Mouse (Mus musculus): ENCODE measurements around the gene Nans.

Gene Nans

DNA sequence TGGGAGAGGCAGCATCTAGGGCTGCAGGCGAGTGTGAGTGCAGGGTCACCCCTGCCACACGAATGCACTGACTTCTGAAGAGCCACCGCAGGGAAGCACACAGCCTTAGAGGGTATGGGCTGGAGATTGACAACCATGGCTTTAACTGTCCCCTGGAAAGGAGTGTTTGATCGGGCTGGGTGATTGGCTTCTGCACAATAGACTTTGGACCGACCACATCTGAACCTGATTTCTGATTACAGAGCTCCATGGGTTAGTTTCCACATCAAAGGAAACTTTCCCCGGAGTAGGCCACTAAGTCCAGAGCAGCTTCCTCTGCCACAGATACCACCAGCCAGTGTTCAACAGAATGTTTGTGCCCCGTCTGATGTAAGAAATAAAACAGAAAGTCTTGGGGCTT is 40.7 kb downstream of the Nans start:
- no peak for DNase-seq (ENCODE audit: extremely low spot score, low read depth, low spot score)

DNA sequence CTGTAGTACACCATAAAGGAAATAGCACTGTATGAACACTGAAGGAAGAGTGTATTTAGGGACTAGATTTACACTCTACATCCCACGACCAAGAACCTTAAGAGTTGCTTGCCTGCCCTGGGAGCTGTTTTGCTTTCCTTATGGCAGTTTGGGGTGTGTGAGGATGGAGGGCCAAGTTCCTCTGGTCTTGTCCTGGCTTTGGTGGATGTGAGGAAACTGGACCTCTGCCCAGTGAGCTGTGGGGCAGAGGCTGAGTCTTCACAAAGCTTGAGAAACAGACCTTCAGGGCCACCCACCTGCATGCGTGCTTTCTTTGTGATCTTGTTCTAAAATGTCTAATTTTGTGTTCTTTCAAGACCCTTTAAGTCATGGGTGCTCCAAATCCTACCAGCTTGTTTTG is 43.5 kb downstream of the Nans start:
- DNase-seq (ENCODE audit: extremely low spot score, low read depth, low spot score), result no peak

GRCm38 (mm10) chr4:46532926-46533325 is 43.9 kb downstream of the Nans start:
- DNase-seq (ENCODE audit: extremely low spot score, low read depth, low spot score), result no peak

DNA sequence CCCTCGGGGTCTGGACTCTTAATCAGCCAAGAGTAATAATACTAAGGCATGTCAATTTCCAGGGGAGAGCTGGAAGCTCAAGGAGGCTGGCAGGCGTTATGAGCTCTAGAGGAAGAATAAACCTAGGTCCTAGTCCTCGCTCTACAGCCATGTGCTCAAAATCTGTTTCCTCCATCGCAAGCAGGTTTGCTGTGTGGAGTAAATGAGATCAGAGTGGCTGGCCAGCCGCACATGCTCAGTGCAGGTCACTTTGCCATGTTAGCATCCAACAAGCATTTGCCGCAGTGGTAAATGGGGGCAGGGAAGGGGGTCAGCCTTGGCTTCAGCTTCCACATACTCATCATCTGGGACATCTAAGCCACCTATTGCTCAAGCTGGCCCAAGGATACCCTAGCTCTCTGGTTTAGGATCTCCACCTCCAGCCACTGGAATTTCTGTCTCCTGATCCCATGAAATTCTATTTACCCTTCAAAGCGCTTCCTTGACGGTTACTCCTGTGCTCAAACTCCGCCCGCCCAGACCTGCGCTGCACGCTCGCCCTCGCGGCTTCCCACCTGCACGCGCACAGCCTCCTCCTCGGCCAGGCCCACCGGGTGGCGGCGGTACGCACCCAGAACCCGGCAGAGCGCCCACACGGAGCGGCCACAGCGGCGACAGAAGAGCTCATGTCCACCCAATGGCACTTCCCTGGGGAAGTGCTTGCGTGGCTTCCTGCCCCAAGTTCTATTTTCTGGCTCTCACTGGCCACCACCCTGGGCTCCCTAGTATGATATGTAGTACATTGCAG is 45.1 kb downstream of the Nans start:
- DNase-seq (ENCODE audit: extremely low spot score, low read depth, low spot score), result no peak

GRCm38 (mm10) chr4:46535094-46535830 is 46.2 kb downstream of the Nans start:
- no peak for DNase-seq (ENCODE audit: extremely low spot score, low read depth, low spot score)

- no peak for DNase-seq (ENCODE audit: extremely low spot score, low read depth, low spot score)
Measured at GRCm38 (mm10) chr4:46535840-46536361, 46.9 kb downstream of the Nans start, which contains the start of gene Trim14. TSS of gene Trim14 (minus strand) at chr4:46536141.

- no peak for DNase-seq (ENCODE audit: extremely low spot score, low read depth, low spot score)
Measured at GRCm38 (mm10) chr4:46539167-46539566, 50.1 kb downstream of the Nans start.

DNA sequence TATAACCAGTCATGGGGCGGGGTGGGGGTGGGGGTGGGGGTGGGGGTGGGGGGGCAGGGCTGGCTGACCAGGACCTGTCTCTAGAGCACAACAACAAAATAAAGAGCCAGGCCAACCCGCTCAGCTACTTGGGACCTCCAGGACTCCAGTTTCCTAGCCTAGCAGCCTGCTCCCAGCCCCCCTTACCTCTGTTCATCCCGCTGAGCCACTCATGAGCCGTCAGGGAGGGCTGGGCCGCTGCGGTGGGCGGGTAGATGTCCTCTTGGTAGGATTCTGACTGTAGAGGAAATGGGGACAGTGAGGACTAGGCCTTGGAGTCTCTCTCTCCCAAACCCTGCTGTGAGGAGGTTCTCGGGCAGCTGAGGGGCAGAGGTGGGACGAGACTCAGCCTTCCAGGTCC is 52.7 kb downstream of the Nans start:
- DNase-seq (ENCODE audit: extremely low spot score, low read depth, low spot score), result no peak

- DNase-seq (ENCODE audit: extremely low spot score, low read depth, low spot score), result no peak
Measured at GRCm38 (mm10) chr4:46543366-46544050, 54.5 kb downstream of the Nans start.

DNA sequence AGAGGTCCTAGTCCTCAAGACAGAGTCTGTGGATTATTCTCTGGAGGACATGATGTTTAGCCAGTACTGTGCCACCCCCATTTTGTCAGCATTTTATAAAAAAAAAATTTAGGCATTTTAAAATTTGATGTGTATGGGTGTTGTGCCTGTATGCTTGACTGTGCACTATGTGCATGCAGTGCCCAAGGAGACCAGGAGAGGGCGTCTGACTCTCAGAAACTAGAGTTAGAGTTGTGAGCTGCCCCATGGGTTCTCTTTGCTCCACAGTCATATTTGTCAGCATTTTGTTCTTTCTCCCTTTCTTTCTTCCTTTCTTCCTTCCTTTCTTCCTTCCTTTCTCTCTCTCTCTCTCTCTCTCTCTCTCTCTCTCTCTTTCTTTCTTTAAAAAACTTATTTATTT is 55.3 kb downstream of the Nans start:
- no peak for DNase-seq (ENCODE audit: extremely low spot score, low read depth, low spot score)

- no peak for DNase-seq (ENCODE audit: extremely low spot score, low read depth, low spot score)
Measured at GRCm38 (mm10) chr4:46545498-46545897, 56.5 kb downstream of the Nans start.

- DNase-seq (ENCODE audit: extremely low spot score, low read depth, low spot score), result no peak
Measured at GRCm38 (mm10) chr4:46546709-46547108, 57.7 kb downstream of the Nans start.

GRCm38 (mm10) chr4:46549979-46550378 is 60.9 kb downstream of the Nans start:
- DNase-seq (ENCODE audit: extremely low spot score, low read depth, low spot score), result no peak

GRCm38 (mm10) chr4:46550406-46550805 is 61.4 kb downstream of the Nans start:
- DNase-seq (ENCODE audit: extremely low spot score, low read depth, low spot score), result no peak

Measured in hindlimb bud, embryonic 11.5 days (tissue).